Mouse (Mus musculus): ENCODE measurements around the gene Slc25a21. TPM values are rescaled to one million over a fixed set of nuclear protein-coding genes. Genes with fewer than 3 reads are reported as not detected.

Gene Slc25a21
- polyA plus RNA-seq, 1 experiment = 0.77 TPM

GRCm38 (mm10) chr12:57186126-57186525, 11.1 kb downstream of the Slc25a21 start:
- H3K4me3 ChIP-seq (ENCODE audit: insufficient read depth, low read length) = no peak overlapping the region
- H3K27ac ChIP-seq (ENCODE audit: insufficient read depth, low read length) = no peak overlapping the region
- no peak for TF ChIP-seq POLR2A (IDR thresholded peaks at IDR 0.05; ENCODE audit: extremely low read depth, insufficient read depth, low read length)
- no peak for TF ChIP-seq CTCF (IDR thresholded peaks at IDR 0.05; ENCODE audit: extremely low read depth, insufficient read depth, low read length)
- no peaks in the 10 kb centered on the region for H3K4me1 ChIP-seq (ENCODE audit: control insufficient read depth, insufficient read depth, low read length)

- no peak overlapping the region for H3K4me3 ChIP-seq (ENCODE audit: insufficient read depth, low read length)
- H3K27ac ChIP-seq (ENCODE audit: insufficient read depth, low read length) = no peak overlapping the region
- no peaks in the 10 kb centered on the region for H3K4me1 ChIP-seq (ENCODE audit: control insufficient read depth, insufficient read depth, low read length)
- TF ChIP-seq CTCF (IDR thresholded peaks at IDR 0.05; ENCODE audit: extremely low read depth, insufficient read depth, low read length) (no peak), POLR2A (IDR thresholded peaks at IDR 0.05; ENCODE audit: extremely low read depth, insufficient read depth, low read length) (no peak)
These were observed 11.8 kb downstream of the Slc25a21 start for GRCm38 (mm10) chr12:57185475-57185874.

GRCm38 (mm10) chr12:57184401-57185147, 12.7 kb downstream of the Slc25a21 start:
- no peak overlapping the region for H3K27ac ChIP-seq (ENCODE audit: insufficient read depth, low read length)
- no peak overlapping the region for H3K4me3 ChIP-seq (ENCODE audit: insufficient read depth, low read length)
- TF ChIP-seq CTCF (IDR thresholded peaks at IDR 0.05; ENCODE audit: extremely low read depth, insufficient read depth, low read length) (no peak), POLR2A (IDR thresholded peaks at IDR 0.05; ENCODE audit: extremely low read depth, insufficient read depth, low read length) (no peak)
- H3K4me1 ChIP-seq (ENCODE audit: control insufficient read depth, insufficient read depth, low read length) = no peaks in the 10 kb centered on the region

- TF ChIP-seq POLR2A (IDR thresholded peaks at IDR 0.05; ENCODE audit: extremely low read depth, insufficient read depth, low read length) = no peak
- TF ChIP-seq CTCF (IDR thresholded peaks at IDR 0.05; ENCODE audit: extremely low read depth, insufficient read depth, low read length) = no peak
- Histone ChIP-seq H3K4me3 (ENCODE audit: insufficient read depth, low read length) (no peak overlapping the region), H3K27ac (ENCODE audit: insufficient read depth, low read length) (no peak overlapping the region), H3K4me1 (ENCODE audit: control insufficient read depth, insufficient read depth, low read length) (no peaks in the 10 kb centered on the region)
These were observed 17.6 kb downstream of the Slc25a21 start for GRCm38 (mm10) chr12:57179465-57180188.

- Histone ChIP-seq H3K4me3 (ENCODE audit: insufficient read depth, low read length) (no peak overlapping the region), H3K4me1 (ENCODE audit: control insufficient read depth, insufficient read depth, low read length) (no peaks in the 10 kb centered on the region), H3K27ac (ENCODE audit: insufficient read depth, low read length) (no peak overlapping the region)
- no peak for TF ChIP-seq POLR2A (IDR thresholded peaks at IDR 0.05; ENCODE audit: extremely low read depth, insufficient read depth, low read length)
- no peak for TF ChIP-seq CTCF (IDR thresholded peaks at IDR 0.05; ENCODE audit: extremely low read depth, insufficient read depth, low read length)
These were observed 18.5 kb downstream of the Slc25a21 start for GRCm38 (mm10) chr12:57178818-57179217.

- no peak overlapping the region for H3K4me3 ChIP-seq (ENCODE audit: insufficient read depth, low read length)
- TF ChIP-seq POLR2A (IDR thresholded peaks at IDR 0.05; ENCODE audit: extremely low read depth, insufficient read depth, low read length) (no peak), CTCF (IDR thresholded peaks at IDR 0.05; ENCODE audit: extremely low read depth, insufficient read depth, low read length) (no peak)
- H3K4me1 ChIP-seq (ENCODE audit: control insufficient read depth, insufficient read depth, low read length) = no peaks in the 10 kb centered on the region
- no peak overlapping the region for H3K27ac ChIP-seq (ENCODE audit: insufficient read depth, low read length)
These were observed 34.0 kb downstream of the Slc25a21 start for GRCm38 (mm10) chr12:57163294-57163693.

- H3K4me3 ChIP-seq (ENCODE audit: insufficient read depth, low read length) = no peak overlapping the region
- no peak overlapping the region for H3K27ac ChIP-seq (ENCODE audit: insufficient read depth, low read length)
- no peak for TF ChIP-seq CTCF (IDR thresholded peaks at IDR 0.05; ENCODE audit: extremely low read depth, insufficient read depth, low read length)
- TF ChIP-seq POLR2A (IDR thresholded peaks at IDR 0.05; ENCODE audit: extremely low read depth, insufficient read depth, low read length) = no peak
- H3K4me1 ChIP-seq (ENCODE audit: control insufficient read depth, insufficient read depth, low read length) = no peaks in the 10 kb centered on the region
These were observed 34.4 kb downstream of the Slc25a21 start for GRCm38 (mm10) chr12:57162840-57163239.

GRCm38 (mm10) chr12:57159904-57160303, 37.4 kb downstream of the Slc25a21 start:
- TF ChIP-seq POLR2A (IDR thresholded peaks at IDR 0.05; ENCODE audit: extremely low read depth, insufficient read depth, low read length) = no peak
- TF ChIP-seq CTCF (IDR thresholded peaks at IDR 0.05; ENCODE audit: extremely low read depth, insufficient read depth, low read length) = no peak
- Histone ChIP-seq H3K4me1 (ENCODE audit: control insufficient read depth, insufficient read depth, low read length) (no peaks in the 10 kb centered on the region), H3K4me3 (ENCODE audit: insufficient read depth, low read length) (no peak overlapping the region)

GRCm38 (mm10) chr12:57158266-57158665, 39.0 kb downstream of the Slc25a21 start:
- Histone ChIP-seq H3K27ac (ENCODE audit: insufficient read depth, low read length) (no peak overlapping the region), H3K4me1 (ENCODE audit: control insufficient read depth, insufficient read depth, low read length) (no peaks in the 10 kb centered on the region), H3K4me3 (ENCODE audit: insufficient read depth, low read length) (no peak overlapping the region)
- TF ChIP-seq CTCF (IDR thresholded peaks at IDR 0.05; ENCODE audit: extremely low read depth, insufficient read depth, low read length) = 0 out of 2 replicates have a peak, but pooled peaks have one; percentile 27
- TF ChIP-seq POLR2A (IDR thresholded peaks at IDR 0.05; ENCODE audit: extremely low read depth, insufficient read depth, low read length) = no peak

More at GRCm38 (mm10) chr12:57159904-57160303, 37.4 kb downstream of the Slc25a21 start:
- no peak overlapping the region for H3K27ac ChIP-seq (ENCODE audit: insufficient read depth, low read length)
